Mouse (Mus musculus) liver, embryonic 15.5 days (tissue): Measurements from ENCODE around the gene Adamts17. TPM values are rescaled to one million over a fixed set of nuclear protein-coding genes. Genes with fewer than 3 reads are reported as not detected.

ENCODE experiments used
- ATAC-seq: fragments of 200-750 bp; cut with Nextera tagmentation; 2 replicates; pipeline ENCODE4 v1.8.0; 2017; ENCODE audit warnings: moderate number of reproducible peaks, mild to moderate bottlenecking, moderate library complexity; ENCODE audit not compliant: insufficient read depth
- H3K27ac ChIP-seq: fragments of 300-500 bp; sonication (generic); replicated peaks from 2 replicates; pipeline ENCODE4 v1.5.1; 2015; ENCODE audit warnings: mild to moderate bottlenecking, inconsistent platforms
- H3K27me3 ChIP-seq: fragments of 300-500 bp; sonication (generic); 2 replicates; pipeline ENCODE4 v1.6.1; 2015; ENCODE audit warnings: mild to moderate bottlenecking, inconsistent platforms
- H3K36me3 ChIP-seq: fragments of 300-500 bp; sonication (generic); replicated peaks from 2 replicates; pipeline ENCODE4 v1.6.1; 2015; ENCODE audit warnings: moderate library complexity, mild to moderate bottlenecking, inconsistent platforms
- H3K4me1 ChIP-seq: fragments of 300-500 bp; sonication (generic); replicated peaks from 2 replicates; pipeline ENCODE4 v1.6.1; 2015; ENCODE audit warnings: inconsistent platforms
- H3K4me2 ChIP-seq: fragments of 300-500 bp; sonication (generic); 2 replicates; pipeline ENCODE4 v1.6.1; 2015; ENCODE audit warnings: moderate library complexity, mild to moderate bottlenecking, inconsistent platforms
- H3K4me3 ChIP-seq: fragments of 300-500 bp; sonication (generic); replicated peaks from 2 replicates; pipeline ENCODE4 v1.5.1; 2015; ENCODE audit warnings: mild to moderate bottlenecking, inconsistent platforms
- H3K9ac ChIP-seq: fragments of 300-500 bp; sonication (generic); 2 replicates; pipeline ENCODE4 v1.6.1; 2015; ENCODE audit warnings: moderate library complexity, mild to moderate bottlenecking, inconsistent platforms
- H3K9me3 ChIP-seq: fragments of 300-500 bp; sonication (generic); replicated peaks from 2 replicates; pipeline ENCODE4 v1.6.1; 2016; ENCODE audit warnings: inconsistent platforms
- WGBS: fragments of 180-500 bp; shearing (Covaris S2); methylation state at CpG from one replicate; pipeline ENCODE4 v1.1.7; 2015; ENCODE audit warnings: mixed read lengths; ENCODE audit not compliant: insufficient replicate concordance; 5-methylcytosine and 5-hydroxymethylcytosine counted together
- polyA plus RNA-seq: library from polyadenylated mRNA; unstranded; fragments of >200 nt; fragmentation: Nextera tagmentation; extraction: Ambion mirVana; gene quantifications from 2 replicates; pipeline ENCODE4 v1.2.1, GENCODE M21; 2015

Adamts17 gene
- 0.07 and 0.12 TPM in 2 replicates for polyA plus RNA-seq

GRCm38 (mm10) chr7:66839463-66840007 lies at the start of gene Adamts17:
Gene Adamts17, plus strand, starts transcription at chr7:66839735.
- peaks cover 52% of the 10 kb centered on the region for H3K27me3 ChIP-seq
- ATAC-seq = peak; percentile 82
- H3K9ac ChIP-seq = no peak within 1 kb of the TSS; the same call in 1 of the 2 replicates
- no peaks in the 10 kb centered on the region for H3K9me3 ChIP-seq
- WGBS = under 1% methylated on average over 30 of the region's 30 CpGs
- H3K4me3 ChIP-seq = peak within 1 kb of the TSS; percentile 51
- peak within 1 kb of the TSS; percentile 78 for H3K4me2 ChIP-seq
- H3K27ac ChIP-seq = no peak within 1 kb of the TSS
- 0 out of 2 replicates have a peak, but pooled peaks cover 7% of the 10 kb centered on the region for H3K4me1 ChIP-seq
- no peaks in the 10 kb centered on the region for H3K36me3 ChIP-seq

GRCm38 (mm10) chr7:66789860-66790748 lies 49.4 kb upstream of the Adamts17 start:
- H3K9ac ChIP-seq = no peak overlapping the region
- no peaks in the 10 kb centered on the region for H3K27me3 ChIP-seq
- no peak overlapping the region for H3K27ac ChIP-seq
- H3K36me3 ChIP-seq = no peaks in the 10 kb centered on the region
- no peak overlapping the region for H3K4me3 ChIP-seq
- ATAC-seq = no peak
- 36% methylated on average over 8 of the region's 8 CpGs for WGBS
- peaks cover 5% of the 10 kb centered on the region; the same call in 1 of the 2 replicates for H3K4me1 ChIP-seq
- no peaks in the 10 kb centered on the region for H3K9me3 ChIP-seq
- no peak overlapping the region for H3K4me2 ChIP-seq

- Histone ChIP-seq H3K27me3 (no peaks in the 10 kb centered on the region), H3K4me2 (no peak overlapping the region), H3K36me3 (no peaks in the 10 kb centered on the region), H3K9ac (no peak overlapping the region), H3K9me3 (no peaks in the 10 kb centered on the region), H3K27ac (no peak overlapping the region), H3K4me3 (no peak overlapping the region), H3K4me1 (peaks cover 5% of the 10 kb centered on the region; the same call in 1 of the 2 replicates)
- 77% methylated on average over 3 of the region's 3 CpGs for WGBS
- no peak for ATAC-seq
Observed at GRCm38 (mm10) chr7:66791022-66791421, 48.5 kb upstream of the Adamts17 start.

- Histone ChIP-seq H3K36me3 (no peaks in the 10 kb centered on the region), H3K9ac (no peak overlapping the region), H3K4me2 (no peak overlapping the region), H3K4me1 (no peaks in the 10 kb centered on the region), H3K27ac (no peak overlapping the region), H3K4me3 (no peak overlapping the region), H3K27me3 (no peaks in the 10 kb centered on the region), H3K9me3 (no peaks in the 10 kb centered on the region)
- 36% methylated on average over 1 of the region's 1 CpGs for WGBS
- ATAC-seq = no peak
Observed at GRCm38 (mm10) chr7:66796909-66797308, 42.6 kb upstream of the Adamts17 start.

- 65% methylated on average over 1 of the region's 1 CpGs for WGBS
- H3K4me2 ChIP-seq = no peak overlapping the region
- no peaks in the 10 kb centered on the region for H3K36me3 ChIP-seq
Observed at GRCm38 (mm10) chr7:66797345-66797744, 42.2 kb upstream of the Adamts17 start.

GRCm38 (mm10) chr7:66798826-66799225 lies 40.7 kb upstream of the Adamts17 start:
- no peaks in the 10 kb centered on the region for H3K9me3 ChIP-seq
- 53% methylated on average over 5 of the region's 5 CpGs for WGBS
- no peak for ATAC-seq
- no peak overlapping the region for H3K9ac ChIP-seq
- H3K36me3 ChIP-seq = no peaks in the 10 kb centered on the region
- H3K4me1 ChIP-seq = no peaks in the 10 kb centered on the region
- no peaks in the 10 kb centered on the region for H3K27me3 ChIP-seq
- H3K27ac ChIP-seq = no peak overlapping the region
- no peak overlapping the region for H3K4me3 ChIP-seq
- no peak overlapping the region for H3K4me2 ChIP-seq

More at GRCm38 (mm10) chr7:66797345-66797744, 42.2 kb upstream of the Adamts17 start:
- Histone ChIP-seq H3K9me3 (no peaks in the 10 kb centered on the region), H3K27ac (no peak overlapping the region), H3K9ac (no peak overlapping the region), H3K4me1 (no peaks in the 10 kb centered on the region), H3K27me3 (no peaks in the 10 kb centered on the region), H3K4me3 (no peak overlapping the region)
- no peak for ATAC-seq

- 59% methylated on average over 5 of the region's 5 CpGs for WGBS
Observed at GRCm38 (mm10) chr7:66800784-66801183, 38.8 kb upstream of the Adamts17 start.

GRCm38 (mm10) chr7:66801785-66802184 lies 37.8 kb upstream of the Adamts17 start:
- no peaks in the 10 kb centered on the region for H3K36me3 ChIP-seq
- H3K9me3 ChIP-seq = no peaks in the 10 kb centered on the region
- no peak overlapping the region for H3K4me2 ChIP-seq
- no peaks in the 10 kb centered on the region for H3K27me3 ChIP-seq
- ATAC-seq = no peak
- H3K9ac ChIP-seq = no peak overlapping the region
- no peak overlapping the region for H3K27ac ChIP-seq
- no peak overlapping the region for H3K4me3 ChIP-seq
- no peaks in the 10 kb centered on the region for H3K4me1 ChIP-seq

More at GRCm38 (mm10) chr7:66800784-66801183, 38.8 kb upstream of the Adamts17 start:
- H3K4me1 ChIP-seq = no peaks in the 10 kb centered on the region
- no peak overlapping the region for H3K4me2 ChIP-seq
- H3K27me3 ChIP-seq = no peaks in the 10 kb centered on the region
- no peak overlapping the region for H3K4me3 ChIP-seq
- no peak overlapping the region for H3K9ac ChIP-seq
- H3K27ac ChIP-seq = no peak overlapping the region
- no peaks in the 10 kb centered on the region for H3K9me3 ChIP-seq
- no peak for ATAC-seq
- no peaks in the 10 kb centered on the region for H3K36me3 ChIP-seq

GRCm38 (mm10) chr7:66803798-66804197 lies 35.7 kb upstream of the Adamts17 start:
- H3K36me3 ChIP-seq = no peaks in the 10 kb centered on the region
- no peak overlapping the region for H3K9ac ChIP-seq
- no peak overlapping the region for H3K27ac ChIP-seq
- H3K4me2 ChIP-seq = no peak overlapping the region
- no peak for ATAC-seq
- no peaks in the 10 kb centered on the region for H3K4me1 ChIP-seq
- no peaks in the 10 kb centered on the region for H3K27me3 ChIP-seq
- no peaks in the 10 kb centered on the region for H3K9me3 ChIP-seq
- WGBS = 19% methylated on average over 5 of the region's 5 CpGs
- no peak overlapping the region for H3K4me3 ChIP-seq

- Histone ChIP-seq H3K4me2 (no peak overlapping the region), H3K4me3 (no peak overlapping the region), H3K36me3 (no peaks in the 10 kb centered on the region), H3K9me3 (no peaks in the 10 kb centered on the region), H3K27me3 (no peaks in the 10 kb centered on the region), H3K27ac (no peak overlapping the region), H3K9ac (no peak overlapping the region), H3K4me1 (no peaks in the 10 kb centered on the region)
- WGBS = 54% methylated on average over 3 of the region's 3 CpGs
- no peak for ATAC-seq
Observed at GRCm38 (mm10) chr7:66806801-66807200, 32.7 kb upstream of the Adamts17 start.

GRCm38 (mm10) chr7:66810436-66810835 lies 29.1 kb upstream of the Adamts17 start:
- no peaks in the 10 kb centered on the region for H3K9me3 ChIP-seq
- 77% methylated on average over 7 of the region's 7 CpGs for WGBS
- no peak overlapping the region for H3K4me3 ChIP-seq
- H3K36me3 ChIP-seq = no peaks in the 10 kb centered on the region
- no peak overlapping the region for H3K27ac ChIP-seq
- no peaks in the 10 kb centered on the region for H3K27me3 ChIP-seq
- H3K4me2 ChIP-seq = no peak overlapping the region
- H3K4me1 ChIP-seq = no peaks in the 10 kb centered on the region
- H3K9ac ChIP-seq = no peak overlapping the region
- no peak for ATAC-seq
